Mouse (Mus musculus): Measurements from ENCODE around the gene Ube2n. TPM values are rescaled to one million over a fixed set of nuclear protein-coding genes. Genes with fewer than 3 reads are reported as not detected.

Ube2n gene
- total RNA-seq, 2 experiments from 2014 or later: 60.4 to 65.8 TPM

DNA sequence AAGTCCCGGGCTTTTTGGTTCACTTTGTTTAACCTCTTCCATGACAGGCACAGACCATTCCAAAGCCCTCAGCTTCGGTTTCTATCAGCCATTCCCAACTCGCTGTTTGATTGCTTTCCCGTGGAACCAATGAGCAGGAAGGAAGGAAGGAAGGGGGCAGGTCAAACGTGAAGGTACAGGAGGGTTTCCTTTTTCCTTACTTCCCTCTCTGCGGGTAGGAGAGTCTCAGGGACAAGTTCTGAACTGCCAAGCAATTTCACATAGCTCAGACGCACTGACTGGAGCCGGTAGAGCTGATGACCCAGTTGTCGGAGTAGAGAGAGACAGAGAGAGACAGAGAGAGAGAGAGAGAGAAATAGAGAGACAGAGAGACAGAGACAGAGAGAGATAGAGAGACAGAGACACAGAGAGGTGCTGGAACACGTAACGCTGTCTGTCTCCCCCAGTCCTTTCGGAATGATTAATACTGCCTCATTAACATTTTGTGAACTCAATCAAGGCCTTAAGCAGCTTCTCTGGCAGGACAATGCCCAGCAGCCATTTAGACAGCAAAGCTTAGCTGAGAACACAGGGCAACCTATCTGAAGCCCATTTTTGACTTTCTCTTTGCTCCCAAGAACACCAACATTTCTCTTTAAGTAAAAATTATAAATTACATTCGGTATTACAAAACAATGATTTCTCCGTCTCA, 62.1 kb downstream of the Ube2n start:
- no peak for DNase-seq
- intact Hi-C loops (cut with DNase I): no loop called here

DNA sequence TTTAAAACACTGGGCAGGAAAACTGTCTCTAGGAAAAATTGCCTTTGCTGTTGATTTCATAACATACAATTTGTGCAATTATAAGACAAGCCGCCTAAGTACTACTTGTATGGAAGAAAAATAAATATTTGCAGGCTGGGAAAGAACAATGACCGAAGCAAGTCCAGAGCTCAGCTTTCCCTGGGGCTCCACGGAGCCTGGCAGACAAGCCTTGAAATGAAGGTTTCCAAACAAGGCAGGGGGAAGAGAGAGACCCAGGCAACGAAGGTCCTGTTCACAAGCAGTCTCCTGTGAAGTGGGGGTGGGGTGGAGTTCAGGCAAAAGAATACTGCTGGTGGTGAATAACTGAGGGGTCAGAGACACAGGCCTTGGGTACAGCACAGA, 62.6 kb downstream of the Ube2n start:
- no peak for DNase-seq
- intact Hi-C loops (cut with DNase I): no loop called here

DNA sequence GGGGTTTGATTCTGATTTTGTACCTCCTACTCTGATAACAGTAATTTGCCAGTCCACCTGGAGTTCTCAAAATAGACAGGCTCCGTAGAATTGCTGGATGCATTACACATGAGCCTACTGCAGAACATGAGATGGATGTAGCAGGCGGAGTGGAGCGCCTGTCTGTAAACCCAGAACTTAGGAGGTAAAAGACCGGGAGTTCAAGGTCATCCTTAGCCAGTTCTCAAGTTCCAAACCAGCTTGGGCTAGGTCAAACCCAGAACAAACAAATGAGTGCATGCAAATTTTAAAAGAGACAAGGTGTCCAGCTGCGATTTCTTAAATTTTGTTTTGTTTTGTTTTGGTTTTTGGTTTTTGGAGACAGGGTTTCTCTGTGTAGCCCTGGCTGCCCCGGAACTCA, 70.6 kb downstream of the Ube2n start:
- intact Hi-C loops (cut with DNase I): no loop called here
- DNase-seq: no peak

DNA sequence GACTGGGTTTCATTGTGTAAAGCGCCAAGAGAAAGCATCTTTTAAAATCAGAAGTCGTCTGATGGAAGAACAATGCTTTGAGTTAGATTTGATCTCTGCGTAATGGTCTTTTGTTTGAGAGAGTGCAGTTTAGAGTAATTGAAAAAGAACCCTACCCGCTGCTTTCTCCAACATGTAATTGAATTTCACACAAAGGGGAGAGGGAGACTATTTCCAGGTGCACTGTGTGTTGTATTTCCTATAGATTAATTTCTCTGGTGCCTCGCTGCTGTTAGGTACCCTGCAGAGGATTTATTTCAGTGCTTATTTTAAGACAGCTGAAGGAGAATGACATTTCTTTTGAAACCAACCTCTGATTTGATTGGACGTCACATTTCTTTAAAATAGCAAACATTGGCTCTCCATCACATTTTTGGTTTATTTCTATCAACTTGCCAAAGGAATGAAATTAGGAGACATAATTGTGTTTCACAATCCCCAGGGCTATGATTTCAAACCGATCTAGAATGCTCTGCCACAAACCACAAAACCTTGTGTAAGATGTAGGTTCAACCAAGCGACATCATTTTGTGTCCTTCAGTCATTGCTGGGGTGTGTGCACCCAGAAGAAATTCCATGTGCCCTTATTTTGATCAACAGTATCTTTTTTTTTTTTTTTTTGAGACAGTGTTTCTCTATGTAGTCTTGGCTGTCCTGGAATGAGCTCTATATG, 72.7 kb downstream of the Ube2n start:
- DNase-seq: no peak
- intact Hi-C loops (cut with DNase I): no loop called here

DNA sequence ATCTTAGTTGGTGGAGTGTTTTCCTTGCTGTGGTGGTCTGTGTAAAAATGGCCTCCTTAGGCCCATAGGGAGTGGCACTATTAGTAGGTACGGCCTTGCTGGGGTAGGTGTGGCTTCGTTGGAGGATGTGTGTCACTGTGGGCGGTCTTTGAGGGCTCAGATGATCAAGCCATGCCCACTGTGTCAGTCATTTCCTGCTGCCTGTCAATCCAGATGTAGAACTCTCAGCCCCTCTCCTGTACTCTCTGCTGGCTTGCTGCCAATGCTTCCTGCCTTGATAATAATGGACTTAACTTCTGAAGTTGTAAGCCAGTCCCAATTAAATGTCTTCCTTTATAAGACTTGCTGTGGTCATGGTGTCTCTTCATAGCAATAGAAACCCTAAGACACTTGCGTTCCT, 74.3 kb downstream of the Ube2n start:
- intact Hi-C loops (cut with DNase I): no loop called here
- no peak for DNase-seq

DNA sequence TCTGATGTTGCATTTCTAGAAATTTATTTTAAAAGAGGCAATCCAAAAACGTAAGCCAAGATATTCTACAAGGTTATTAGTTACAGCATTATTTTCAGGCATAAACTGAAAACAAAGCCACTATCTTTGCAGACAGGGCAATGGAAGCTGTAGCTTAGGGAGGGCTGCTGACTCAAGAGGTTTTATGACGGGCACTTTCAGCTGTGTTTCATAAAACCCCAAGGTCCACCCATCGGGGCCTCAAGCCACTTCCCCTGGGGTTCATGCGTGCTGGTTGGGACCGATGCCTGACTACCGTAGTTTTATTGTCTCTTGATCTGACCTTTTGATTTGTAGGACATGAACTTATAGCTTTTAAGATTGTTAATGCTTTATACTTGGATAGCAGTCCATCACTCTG, 75.3 kb downstream of the Ube2n start:
- intact Hi-C loops (cut with DNase I): no loop called here
- no peak for DNase-seq

DNA sequence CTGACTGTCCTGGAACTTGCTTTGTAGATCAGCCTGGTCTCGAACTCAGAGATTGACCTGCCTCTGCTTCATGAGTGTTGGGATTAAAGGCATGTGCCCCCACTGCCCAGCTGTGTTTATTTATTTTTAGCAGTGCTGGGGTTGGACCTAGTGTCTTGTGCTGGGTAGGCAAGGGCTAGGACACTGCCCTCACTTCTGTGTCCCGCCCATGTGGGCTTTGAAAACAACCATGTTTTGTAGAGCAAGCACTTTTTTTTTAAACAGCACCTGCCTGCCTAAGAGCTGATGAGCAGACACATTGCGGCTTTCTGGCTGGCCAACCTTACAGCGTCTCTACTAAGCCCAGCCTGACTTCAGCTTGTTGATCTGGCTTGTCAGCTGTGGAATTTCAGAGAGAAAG, 76.3 kb downstream of the Ube2n start:
- no peak for DNase-seq
- intact Hi-C loops (cut with DNase I): no loop called here

DNA sequence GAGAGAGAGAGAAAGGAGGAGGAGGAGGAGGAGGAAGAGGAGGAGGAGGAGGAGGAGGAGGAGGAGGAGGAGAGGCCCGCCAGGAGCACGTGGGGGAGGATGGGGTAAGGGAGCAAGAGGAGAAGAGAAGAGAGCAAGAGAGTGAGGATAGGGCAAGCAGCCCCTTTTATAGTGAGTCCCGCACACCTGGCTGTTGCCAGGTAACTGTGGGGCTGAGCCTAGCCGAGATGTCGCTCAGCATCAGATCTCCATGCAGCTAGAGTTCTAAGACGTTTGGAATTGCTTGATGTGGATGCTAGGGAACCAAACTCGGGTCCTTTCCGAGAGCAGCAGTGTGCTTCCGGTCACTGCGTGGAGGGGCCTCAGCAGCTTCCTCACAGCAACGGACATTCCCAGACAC, 79.5 kb downstream of the Ube2n start:
- intact Hi-C loops (cut with DNase I): no loop called here
- DNase-seq: no peak

Small RNA genes within 50 kb of the gene (microRNA-seq; reads per million reads assigned to microRNA genes)
- 7.9 to 19.3 reads per million in 2 experiments for gene Mir3058

Other genes with a start within 250 kb of the Ube2n start
- 10 to 100 TPM in 1 of 2 experiments, 1 to 10 TPM in 1; 8.3 to 11.1 TPM for gene Cradd, start 191.0 kb upstream of the Ube2n start, total RNA-seq (2021)
- gene Socs2, start 98.0 kb upstream of the Ube2n start, total RNA-seq (2021): 10 to 100 TPM in 1 of 2 experiments, 1 to 10 TPM in 1; 8.3 to 12.0 TPM
- 100 to 1,000 TPM; 298 to 322 TPM for gene Mrpl42, start 13.2 kb upstream of the Ube2n start, total RNA-seq (2021)
- gene Nudt4, start 49.0 kb downstream of the Ube2n start, total RNA-seq (2021): 100 to 1,000 TPM; 190 to 259 TPM
- not detected for gene Anapc15-ps, start 158.3 kb downstream of the Ube2n start, total RNA-seq (2021)

Data from gastrocnemius, postnatal 36 days (tissue).